Mouse (Mus musculus) stomach, postnatal 0 days (tissue): ENCODE measurements around the gene Prkd1. TPM values are rescaled to one million over a fixed set of nuclear protein-coding genes. Genes with fewer than 3 reads are reported as not detected.

Source experiments
- ATAC-seq: fragments of 200-750 bp; cut with Nextera tagmentation; 2 replicates; pipeline ENCODE4 v1.8.0; 2017; ENCODE audit not compliant: low FRiP score, low TSS enrichment
- DNase-seq: peaks from one replicate; pipeline ENCODE4 v3.0.0-alpha.2; 2016; ENCODE audit warnings: low spot score
- H3K27ac ChIP-seq: fragments of 300-500 bp; sonication (generic); replicated peaks from 2 replicates; pipeline ENCODE4 v1.5.1; 2014; ENCODE audit warnings: mild to moderate bottlenecking, control low read depth
- H3K27me3 ChIP-seq: fragments of 300-500 bp; sonication (generic); 2 replicates; pipeline ENCODE4 v1.6.1; 2014; ENCODE audit warnings: low read length; ENCODE audit not compliant: control insufficient read depth, insufficient read depth
- H3K36me3 ChIP-seq: fragments of 300-500 bp; sonication (generic); 2 replicates; pipeline ENCODE4 v1.6.1; 2014; ENCODE audit warnings: low read length, mixed read lengths; ENCODE audit not compliant: control insufficient read depth, insufficient read depth
- H3K4me1 ChIP-seq: fragments of 300-500 bp; sonication (generic); replicated peaks from 2 replicates; pipeline ENCODE4 v1.6.1; 2014; ENCODE audit warnings: antibody characterized with exemption; ENCODE audit not compliant: control insufficient read depth, insufficient read depth
- H3K4me2 ChIP-seq: fragments of 300-500 bp; sonication (generic); replicated peaks from 2 replicates; pipeline ENCODE4 v1.6.1; 2014; ENCODE audit warnings: low read depth, mild to moderate bottlenecking, control low read depth, moderate library complexity
- H3K4me3 ChIP-seq: fragments of 300-500 bp; sonication (generic); 2 replicates; pipeline ENCODE4 v1.5.1; 2014; ENCODE audit warnings: low read depth, low read length, control low read depth
- H3K9ac ChIP-seq: fragments of 300-500 bp; sonication (generic); 2 replicates; pipeline ENCODE4 v1.6.1; 2014; ENCODE audit warnings: mild to moderate bottlenecking, low read length, control low read depth, mixed read lengths
- H3K9me3 ChIP-seq: fragments of 300-500 bp; sonication (generic); 2 replicates; pipeline ENCODE4 v1.6.1; 2016; ENCODE audit warnings: low read length; ENCODE audit not compliant: control insufficient read depth
- CTCF ChIP-seq: IDR thresholded peaks from 2 replicates; pipeline ENCODE4 v1.5.1; 2016; ENCODE audit warnings: antibody characterized with exemption, low read depth, mild to moderate bottlenecking, moderate library complexity
- EP300 ChIP-seq: optimal IDR thresholded peaks from 2 replicates; pipeline ENCODE3; 2016; ENCODE audit warnings: antibody characterized with exemption
- whole genome bisulfite sequencing: fragments of 180-500 bp; shearing (Covaris S2); extraction: QIAGEN DNeasy Blood & Tissue Kit; methylation state at CpG from one replicate; pipeline ENCODE4 v1.1.7; 2014; 5-methylcytosine and 5-hydroxymethylcytosine counted together
- polyA plus RNA-seq: library from polyadenylated mRNA; unstranded; fragments of >200 nt; fragmentation: Nextera tagmentation; extraction: Ambion mirVana; gene quantifications from 2 replicates; pipeline ENCODE4 v1.2.1, GENCODE M21; 2015

Gene Prkd1
- polyA plus RNA-seq, 1 experiment from 2014 or later = 2.5 TPM

GRCm38 (mm10) chr12:50296067-50296466 lies 352.8 kb downstream of the Prkd1 start:
- TF ChIP-seq EP300 (no peak), CTCF (no peak)
- Histone ChIP-seq H3K4me3 (no peak overlapping the region), H3K4me1 (no peaks in the 10 kb centered on the region), H3K36me3 (no peaks in the 10 kb centered on the region), H3K9me3 (no peaks in the 10 kb centered on the region), H3K4me2 (no peak overlapping the region), H3K27ac (no peak overlapping the region), H3K27me3 (no peaks in the 10 kb centered on the region), H3K9ac (no peak overlapping the region)
- no peak for ATAC-seq
- 65% methylated on average over 2 of the region's 2 CpGs for WGBS
- no peak for DNase-seq

- H3K27ac ChIP-seq = no peak overlapping the region
- no peaks in the 10 kb centered on the region for H3K4me1 ChIP-seq
- no peaks in the 10 kb centered on the region for H3K36me3 ChIP-seq
- H3K4me3 ChIP-seq = no peak overlapping the region
- H3K27me3 ChIP-seq = no peaks in the 10 kb centered on the region
- ATAC-seq = no peak
- TF ChIP-seq CTCF (no peak), EP300 (no peak)
- no peak overlapping the region for H3K4me2 ChIP-seq
- H3K9me3 ChIP-seq = no peaks in the 10 kb centered on the region
- no peak for DNase-seq
- H3K9ac ChIP-seq = no peak overlapping the region
- 69% methylated on average over 2 of the region's 2 CpGs for WGBS
These were observed 353.3 kb downstream of the Prkd1 start for GRCm38 (mm10) chr12:50295549-50295948.

GRCm38 (mm10) chr12:50292834-50293233 lies 356.1 kb downstream of the Prkd1 start:
- ATAC-seq = no peak
- no peaks in the 10 kb centered on the region for H3K4me1 ChIP-seq
- no peak overlapping the region for H3K4me2 ChIP-seq
- H3K9ac ChIP-seq = no peak overlapping the region
- no peaks in the 10 kb centered on the region for H3K27me3 ChIP-seq
- 67% methylated on average over 3 of the region's 3 CpGs for WGBS
- no peak overlapping the region for H3K4me3 ChIP-seq
- no peak for TF ChIP-seq EP300
- TF ChIP-seq CTCF = peak; percentile 53
- no peak overlapping the region for H3K27ac ChIP-seq
- no peaks in the 10 kb centered on the region for H3K9me3 ChIP-seq
- H3K36me3 ChIP-seq = no peaks in the 10 kb centered on the region
- no peak for DNase-seq
